Mouse (Mus musculus) intestine, embryonic 14.5 days (tissue): ENCODE measurements around the gene Gtf2f2. TPM values are rescaled to one million over a fixed set of nuclear protein-coding genes. Genes with fewer than 3 reads are reported as not detected.

ENCODE experiments used
- ATAC-seq: fragments of 200-750 bp; cut with Nextera tagmentation; replicated peaks from 2 replicates; pipeline ENCODE4 v1.8.0; 2017; ENCODE audit warnings: low read depth, moderate number of reproducible peaks, moderate TSS enrichment, moderate library complexity; ENCODE audit not compliant: low FRiP score, low TSS enrichment
- DNase-seq: peaks from one replicate; pipeline ENCODE4 v3.0.0-alpha.2; 2018; ENCODE audit warnings: low spot score
- H3K27ac ChIP-seq: fragments of 300-500 bp; sonication (generic); 2 replicates; pipeline ENCODE4 v1.5.1; 2014; ENCODE audit warnings: low read depth, mild to moderate bottlenecking, control low read depth
- H3K27me3 ChIP-seq: fragments of 300-500 bp; sonication (generic); replicated peaks from 2 replicates; pipeline ENCODE4 v1.6.1; 2014; ENCODE audit warnings: low read length, control low read depth; ENCODE audit not compliant: control insufficient read depth, insufficient read depth
- H3K36me3 ChIP-seq: fragments of 300-500 bp; sonication (generic); 2 replicates; pipeline ENCODE4 v1.6.1; 2014; ENCODE audit warnings: low read length, control low read depth; ENCODE audit not compliant: control insufficient read depth, insufficient read depth
- H3K4me1 ChIP-seq: fragments of 300-500 bp; sonication (generic); replicated peaks from 2 replicates; pipeline ENCODE4 v1.6.1; 2014; ENCODE audit warnings: low read length, control low read depth, mixed read lengths; ENCODE audit not compliant: control insufficient read depth, insufficient read depth
- H3K4me2 ChIP-seq: fragments of 300-500 bp; sonication (generic); 2 replicates; pipeline ENCODE4 v1.6.1; 2014; ENCODE audit warnings: low read length
- H3K4me3 ChIP-seq: fragments of 300-500 bp; sonication (generic); 2 replicates; pipeline ENCODE4 v1.5.1; 2014; ENCODE audit warnings: low read depth, low read length, control low read depth, mixed read lengths
- H3K9ac ChIP-seq: fragments of 300-500 bp; sonication (generic); 2 replicates; pipeline ENCODE4 v1.6.1; 2014; ENCODE audit warnings: mild to moderate bottlenecking, low read length
- H3K9me3 ChIP-seq: fragments of 300-500 bp; sonication (generic); 2 replicates; pipeline ENCODE4 v1.6.1; 2016; ENCODE audit warnings: low read length, control low read depth; ENCODE audit not compliant: control insufficient read depth
- WGBS: fragments of 180-500 bp; shearing (Covaris S2); extraction: QIAGEN DNeasy Blood & Tissue Kit; methylation state at CpG from one replicate; pipeline ENCODE4 v1.1.7; 2014; 5-methylcytosine and 5-hydroxymethylcytosine counted together
- polyA plus RNA-seq: library from polyadenylated mRNA; unstranded; fragments of >200 nt; fragmentation: Nextera tagmentation; extraction: Ambion mirVana; gene quantifications from 2 replicates; pipeline ENCODE4 v1.2.1, GENCODE M21; 2014

Gene Gtf2f2
- polyA plus RNA-seq, 1 experiment from 2014 or later: 40.2 TPM

- ATAC-seq: no peak
- H3K4me3 ChIP-seq: no peak overlapping the region
These were observed 163.0 kb downstream of the Gtf2f2 start for GRCm38 (mm10) chr14:75847669-75848068.

More at GRCm38 (mm10) chr14:75847669-75848068, 163.0 kb downstream of the Gtf2f2 start:
- no peaks in the 10 kb centered on the region for H3K9me3 ChIP-seq
- no peak overlapping the region for H3K4me2 ChIP-seq
- peaks cover 13% of the 10 kb centered on the region for H3K4me1 ChIP-seq
- no peak overlapping the region for H3K27ac ChIP-seq
- H3K9ac ChIP-seq: no peak overlapping the region
- DNase-seq: no peak
- 71% methylated on average over 4 of the region's 4 CpGs for WGBS
- no peaks in the 10 kb centered on the region for H3K27me3 ChIP-seq
- H3K36me3 ChIP-seq: peaks cover 50% of the 10 kb centered on the region

Other genes starting within 250 kb of the Gtf2f2 start
- gene Slc25a30, start 223.8 kb downstream of the Gtf2f2 start, polyA plus RNA-seq: 4.7 and 5.4 TPM in 2 replicates
- gene Tpt1, start 165.8 kb downstream of the Gtf2f2 start, polyA plus RNA-seq: 1,249 and 1,259 TPM in 2 replicates
- gene Kctd4, start 55.9 kb downstream of the Gtf2f2 start, polyA plus RNA-seq: 1.1 and 1.5 TPM in 2 replicates
- 11.9 and 15.4 TPM in 2 replicates for gene Gpalpp1, start 99.9 kb upstream of the Gtf2f2 start, polyA plus RNA-seq
- gene Nufip1, start 100.0 kb upstream of the Gtf2f2 start, polyA plus RNA-seq: 16.3 and 17.8 TPM in 2 replicates